Mouse (Mus musculus): Measurements from ENCODE around the gene Mlec.
"Not testable (repeated sequence)": the region's sequence is repeated elsewhere in the genome, so short reads cannot be mapped to it uniquely, and the experiment has no call there.

DNA sequence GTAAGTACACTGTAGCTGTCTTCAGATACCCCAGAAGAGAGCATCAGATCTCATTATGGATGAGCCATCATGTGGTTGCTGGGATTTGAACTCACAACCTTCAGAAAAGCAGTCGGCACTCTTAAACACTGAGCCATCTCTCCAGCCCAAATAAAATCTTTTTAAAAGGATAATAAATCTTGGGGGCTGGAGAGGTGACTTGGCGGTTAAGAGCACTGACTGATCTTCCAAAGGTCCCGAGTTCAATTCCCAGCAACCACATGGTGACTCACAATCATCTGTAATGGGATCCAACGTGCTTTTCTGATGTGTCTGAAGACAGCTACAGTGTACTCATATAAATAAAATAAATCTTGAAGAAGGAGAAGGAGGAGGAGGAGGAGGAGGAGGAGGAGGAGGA is 6.5 kb upstream of the Mlec start:
- TF ChIP-seq POLR2A (IDR thresholded peaks at IDR 0.05; ENCODE audit: borderline replicate concordance, control insufficient read depth, low read depth, low read length); CTCF (IDR thresholded peaks at IDR 0.05; ENCODE audit: control insufficient read depth, insufficient read depth, low read length): not testable (repeated sequence)
